Mouse (Mus musculus) stomach, postnatal 0 days (tissue): ENCODE data around the gene Mtfp1.

Experiments
- CTCF ChIP-seq: IDR thresholded peaks from 2 replicates; pipeline ENCODE4 v1.5.1; 2016; ENCODE audit warnings: antibody characterized with exemption, low read depth, mild to moderate bottlenecking, moderate library complexity
- EP300 ChIP-seq: optimal IDR thresholded peaks from 2 replicates; pipeline ENCODE3; 2016; ENCODE audit warnings: antibody characterized with exemption

DNA sequence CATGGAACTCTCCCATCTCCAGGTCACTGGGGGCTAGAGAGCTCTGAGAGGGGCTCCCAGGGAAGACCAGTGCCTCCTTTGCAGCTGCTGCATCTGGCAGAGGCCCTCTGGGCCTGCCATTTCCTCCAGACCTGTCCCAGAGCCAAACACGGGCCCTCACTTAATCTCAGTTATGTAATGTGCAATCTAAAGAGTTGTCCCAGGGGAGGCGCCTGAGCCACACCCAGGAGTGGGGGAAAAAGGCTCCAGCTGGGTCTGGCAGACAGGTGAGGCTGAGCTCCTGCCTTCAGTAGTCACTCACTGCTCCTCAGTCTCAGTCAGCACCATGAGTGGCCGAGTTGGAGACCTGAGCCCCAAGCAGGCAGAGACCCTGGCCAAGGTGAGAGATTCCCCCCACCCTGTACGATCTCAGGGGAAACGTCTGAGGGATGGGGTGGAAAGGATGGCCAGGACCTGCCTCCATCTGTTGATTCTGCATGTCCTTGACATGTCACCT, 30.6 kb downstream of the Mtfp1 start, which contains the start of gene Sec14l3:
- no peak for TF ChIP-seq CTCF
- TF ChIP-seq EP300, result no peak
